Mouse (Mus musculus) Muller cell, postnatal 12 days (primary cell): Measurements from ENCODE around the gene Zfp90.

Experiments
- DNase-seq: peaks from one replicate; pipeline ENCODE4 v3.0.0-alpha.2; 2015; ENCODE audit errors: inconsistent ontology term

Gene Zfp90

DNA sequence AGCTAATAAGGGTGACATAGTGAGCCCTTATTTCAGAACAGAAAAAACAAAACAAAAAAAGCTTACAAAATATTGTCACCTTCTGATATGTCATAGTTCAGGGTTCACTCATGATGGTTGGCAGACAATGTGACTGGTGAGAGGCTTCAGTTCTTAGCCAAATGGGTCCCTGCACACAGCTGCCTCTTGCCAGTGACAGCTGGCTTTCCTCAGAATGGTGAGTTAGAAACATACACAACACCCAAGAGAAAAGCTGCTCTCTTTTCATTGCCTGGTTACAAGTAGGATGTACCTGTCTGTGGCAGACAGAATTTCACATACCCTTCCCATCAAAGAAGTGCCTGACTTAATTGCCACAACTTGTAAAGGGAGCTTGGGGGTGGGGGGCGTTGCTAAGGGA is 18.5 kb downstream of the Zfp90 start:
- DNase-seq = no peak

GRCm38 (mm10) chr8:106437781-106438180 is 22.7 kb downstream of the Zfp90 start:
- DNase-seq = peak; percentile 84

DNA sequence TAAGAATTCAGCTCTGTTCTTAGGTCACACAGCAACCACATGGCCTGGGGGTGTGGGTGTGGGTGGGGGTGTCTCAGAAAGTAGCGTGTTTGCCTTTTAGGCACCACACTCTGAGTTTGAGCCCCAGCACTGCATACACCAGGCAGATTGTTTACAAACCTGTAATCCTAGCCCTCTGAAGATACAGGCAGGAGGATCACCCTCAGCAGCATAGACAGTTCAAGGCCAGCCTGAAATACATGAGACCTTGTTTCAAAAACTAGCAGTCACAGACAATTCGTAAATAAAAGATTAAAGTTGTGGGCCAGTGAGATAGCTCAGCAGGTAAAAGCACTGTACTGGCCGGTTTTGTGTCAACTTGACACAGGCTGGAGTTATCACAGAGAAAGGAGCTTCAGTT is 25.0 kb downstream of the Zfp90 start:
- no peak for DNase-seq

DNA sequence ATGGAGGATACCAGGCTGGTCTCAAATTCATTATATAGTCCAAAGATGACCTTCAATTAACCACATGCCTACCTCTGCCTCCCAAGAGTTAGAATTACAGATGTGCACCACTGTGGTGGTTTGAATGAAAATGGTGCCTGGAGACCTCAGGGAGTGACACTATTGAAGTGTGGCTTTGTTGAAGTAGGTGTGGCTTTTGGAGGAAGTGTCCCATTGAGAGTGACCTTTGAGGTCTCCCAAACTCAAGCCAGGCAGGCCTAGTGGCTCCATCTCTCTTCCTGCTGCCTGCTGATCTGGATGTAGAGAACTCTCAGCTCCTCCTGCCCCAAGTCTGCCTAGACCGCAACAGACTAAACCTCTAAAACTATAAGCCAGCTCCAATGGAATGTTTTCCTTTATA is 27.6 kb downstream of the Zfp90 start:
- no peak for DNase-seq

- DNase-seq = no peak
Measured at GRCm38 (mm10) chr8:106451301-106452085, 36.4 kb downstream of the Zfp90 start.

GRCm38 (mm10) chr8:106452701-106453481 is 37.8 kb downstream of the Zfp90 start:
- DNase-seq = peak; percentile 84

DNA sequence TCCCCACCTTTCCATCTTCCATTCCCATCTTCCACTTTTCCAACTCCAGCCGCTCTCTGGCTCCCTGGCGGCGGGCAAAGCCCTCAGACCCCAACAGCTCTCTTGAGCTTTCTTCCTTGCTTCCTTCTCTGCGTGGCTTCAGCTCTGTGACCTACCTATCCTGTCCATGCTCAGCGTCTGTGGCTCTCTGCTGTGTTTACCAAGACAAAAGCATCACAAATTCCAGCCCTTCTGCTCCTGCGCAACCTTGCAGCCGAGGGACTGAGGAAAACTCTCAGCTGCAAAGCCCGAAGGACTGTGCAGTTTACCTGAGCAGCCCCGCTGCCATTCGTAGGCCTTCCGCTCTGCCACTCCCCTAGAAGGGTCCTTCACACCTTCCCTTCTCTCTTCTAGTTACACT is 38.9 kb downstream of the Zfp90 start:
- DNase-seq = no peak

DNA sequence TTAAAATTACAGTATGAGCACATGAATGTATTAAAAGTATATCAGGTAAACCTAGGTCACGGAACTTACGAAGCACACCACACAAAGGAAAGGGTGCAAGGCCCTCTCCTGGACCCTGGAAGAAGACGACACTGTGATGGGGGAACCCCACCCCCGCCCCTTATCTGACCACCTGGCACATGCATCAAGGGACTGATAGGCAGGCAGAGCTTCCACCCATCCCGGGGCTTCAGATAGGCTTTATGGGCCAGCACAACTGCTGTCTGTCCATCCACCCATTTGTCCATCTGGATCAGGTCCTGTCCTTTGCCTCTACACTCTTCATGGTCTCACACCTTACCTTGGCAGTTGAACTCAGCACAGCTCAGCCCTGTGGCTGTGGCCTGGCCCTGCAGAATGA is 47.0 kb downstream of the Zfp90 start:
- DNase-seq = no peak

- no peak for DNase-seq
Measured at GRCm38 (mm10) chr8:106463795-106464194, 48.7 kb downstream of the Zfp90 start.

DNA sequence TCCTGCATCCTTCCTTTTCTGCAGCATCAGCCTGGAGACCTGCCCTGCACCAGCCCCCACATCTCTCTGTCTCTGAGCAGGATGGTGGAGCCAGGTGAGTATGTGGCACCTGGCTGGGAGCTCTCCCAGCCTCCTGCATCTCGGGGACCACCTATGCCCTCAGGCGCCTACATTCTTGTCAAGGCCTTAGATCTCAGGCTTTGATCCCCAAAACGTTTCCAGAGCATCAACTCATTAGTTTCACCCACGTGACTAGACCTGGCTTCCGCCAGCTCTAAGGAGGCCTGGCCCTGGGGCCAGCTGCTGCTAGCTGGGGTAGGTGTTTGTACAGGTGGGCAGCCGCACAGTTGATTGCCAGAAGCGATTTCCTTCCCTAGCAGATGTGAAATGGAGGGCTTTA is 54.4 kb downstream of the Zfp90 start:
- no peak for DNase-seq

DNA sequence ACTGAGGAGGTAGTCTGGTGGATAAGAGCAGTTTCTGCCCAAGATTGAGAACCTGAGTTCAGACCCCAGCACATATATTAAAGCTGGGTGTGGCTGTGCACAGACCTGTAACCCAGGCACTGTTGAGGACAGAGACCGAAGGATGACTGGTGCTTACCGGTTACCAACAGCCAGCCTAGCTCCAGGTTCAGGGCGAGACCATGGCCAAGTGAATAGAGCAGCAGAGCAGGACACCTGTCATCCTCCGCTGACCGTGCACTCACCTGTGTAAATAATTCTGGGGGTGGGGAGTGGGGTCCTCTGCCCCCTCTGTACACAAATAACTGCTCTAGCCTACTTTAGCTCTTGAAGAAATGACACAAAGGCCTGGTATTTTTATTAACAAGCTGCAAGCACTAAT is 58.9 kb downstream of the Zfp90 start:
- DNase-seq = no peak
